Mouse (Mus musculus): Measurements from ENCODE around the gene Ufl1. TPM values are rescaled to one million over a fixed set of nuclear protein-coding genes. Genes with fewer than 3 reads are reported as not detected.

The Ufl1 gene
- 1.9 and 2.2 TPM in 2 replicates for polyA plus RNA-seq (2012; rRNA removed)

GRCm38 (mm10) chr4:25281671-25282038 is at the start of gene Ufl1:
TSS of gene Ufl1 (minus strand) at chr4:25281821.

GRCm38 (mm10) chr4:25242776-25243175 is 38.8 kb downstream of the Ufl1 start, which contains the start of gene Fhl5:
TSS of gene Fhl5 (minus strand) at chr4:25242876.

Other genes starting within 250 kb of the Ufl1 start
- 0.59 and 0.85 TPM in 2 replicates for gene Fhl5, start 38.9 kb downstream of the Ufl1 start, polyA plus RNA-seq (2012; rRNA removed)

Data from ovary, adult 2 months (tissue).